36 mouse cellular contexts compared by ENCODE assay signal in genomic region chr11:58606177-58606919, GRCm38 (mm10). TPM values are rescaled to one million over a fixed set of nuclear protein-coding genes. Genes with fewer than 3 reads are reported as not detected.
DNase-seq lines count a peak whose midpoint lies in the region; ATAC-seq and TF ChIP-seq lines count a peak whose summit lies in the region.
"Had no signal": no experiment of that assay in that cellular context is flagged by ENCODE, and none has a peak within 500 bp of the region (broad histone marks: within the 10 kb centered on the region; RNA-seq: fewer than 3 reads in every experiment).

No protein-coding gene starts in this region.

- ATAC-seq in intestine, postnatal 0 days = peak; percentile 50; the same call in 1 of the 2 replicates
- ATAC-seq in intestine, embryonic 15.5 days = no peak
- 0 out of 2 replicates have a peak, but pooled peaks have one; percentile 38 for ATAC-seq in erythroid progenitor cell, adult 5-6 weeks (replicated peaks; ENCODE audit: low FRiP score, poor library complexity, severe bottlenecking)
- ATAC-seq in stomach, embryonic 14.5 days (ENCODE audit: insufficient number of reproducible peaks, insufficient read depth, low FRiP score, low read depth) = 0 out of 2 replicates have a peak, but pooled peaks have one; percentile 28
- ATAC-seq in stomach, postnatal 0 days (ENCODE audit: low FRiP score, low TSS enrichment) = peak; percentile 83
- no peak for ATAC-seq in CD4-positive, CD25-positive, alpha-beta regulatory T cell, adult 4 months
- no peak for ATAC-seq in monocyte, adult 5-6 weeks (replicated peaks; ENCODE audit: insufficient number of reproducible peaks, low FRiP score, low TSS enrichment, poor library complexity, severe bottlenecking)
- ATAC-seq: forebrain, embryonic 14.5 days; forebrain, postnatal 0 days; hindbrain, postnatal 0 days had no signal

- H3K9me3 ChIP-seq in intestine, postnatal 0 days (ENCODE audit: control insufficient read depth) = no peaks in the 10 kb centered on the region
- no peaks in the 10 kb centered on the region for H3K9me3 ChIP-seq in intestine, embryonic 15.5 days
- H3K9me3 ChIP-seq in stomach, embryonic 14.5 days (ENCODE audit: control insufficient read depth, low read depth, low read length) = no peaks in the 10 kb centered on the region
- H3K9me3 ChIP-seq in stomach, postnatal 0 days (ENCODE audit: control insufficient read depth, low read length) = no peaks in the 10 kb centered on the region
- H3K9me3 ChIP-seq: embryonic facial prominence, embryonic 10.5 days; embryonic facial prominence, embryonic 13.5 days; G1E; heart, embryonic 12.5 days; heart, embryonic 15.5 days had no signal

- no peak overlapping the region for H3K9ac ChIP-seq in intestine, postnatal 0 days (ENCODE audit: low read depth, low read length)
- no peak overlapping the region for H3K9ac ChIP-seq in intestine, embryonic 15.5 days
- H3K9ac ChIP-seq in stomach, embryonic 14.5 days (replicated peaks; ENCODE audit: low read depth, low read length) = no peak overlapping the region
- no peak overlapping the region for H3K9ac ChIP-seq in stomach, postnatal 0 days (ENCODE audit: low read length)
- H3K9ac ChIP-seq: embryonic facial prominence, embryonic 13.5 days; forebrain, postnatal 0 days; heart, embryonic 12.5 days; heart, embryonic 15.5 days; hindbrain, embryonic 14.5 days had no signal

- WGBS in intestine, postnatal 0 days = 78% methylated on average over 12 of the region's 12 CpGs
- 79% methylated on average over 12 of the region's 12 CpGs for WGBS in intestine, embryonic 15.5 days
- 82% methylated on average over 12 of the region's 12 CpGs for WGBS in stomach, embryonic 14.5 days
- 71% methylated on average over 12 of the region's 12 CpGs for WGBS in stomach, postnatal 0 days

- no peak overlapping the region for H3K27ac ChIP-seq in intestine, postnatal 0 days (ENCODE audit: low read depth, low read length)
- no peak overlapping the region for H3K27ac ChIP-seq in intestine, embryonic 15.5 days
- no peak overlapping the region for H3K27ac ChIP-seq in stomach, embryonic 14.5 days (ENCODE audit: low read length)
- H3K27ac ChIP-seq in stomach, postnatal 0 days (replicated peaks) = peak overlapping the region; percentile 70
- H3K27ac ChIP-seq: embryonic facial prominence, embryonic 10.5 days; embryonic facial prominence, embryonic 13.5 days; gastrocnemius, adult 2 months; heart, embryonic 15.5 days; hindbrain, embryonic 14.5 days; hindbrain, postnatal 0 days had no signal

- DNase-seq in stomach, postnatal 0 days (ENCODE audit: low spot score) = peak; percentile 72
- no peak for DNase-seq in heart, postnatal 10 days
- DNase-seq: adrenal gland, adult 2 months; adrenal gland, postnatal 25 days; cerebellum, adult 11-12 months; cerebellum, adult 8-10 months; cerebellum, postnatal 10 days; cerebellum, postnatal 36 days; embryo, embryonic 11 days; forebrain, postnatal 0 days; gastrocnemius, adult 2 months; gastrocnemius, postnatal 25 days; heart, adult 18-20 months; heart, postnatal 14 days; heart, postnatal 4 days had no signal

- no peak overlapping the region for H3K4me2 ChIP-seq in intestine, postnatal 0 days (replicated peaks; ENCODE audit: low read depth)
- no peak overlapping the region for H3K4me2 ChIP-seq in intestine, embryonic 15.5 days (replicated peaks)
- H3K4me2 ChIP-seq in stomach, embryonic 14.5 days (replicated peaks; ENCODE audit: low read depth, low read length) = no peak overlapping the region
- H3K4me2 ChIP-seq in stomach, postnatal 0 days (replicated peaks; ENCODE audit: low read depth) = no peak overlapping the region
- H3K4me2 ChIP-seq: embryonic facial prominence, embryonic 13.5 days; heart, embryonic 12.5 days; heart, embryonic 15.5 days; hindbrain, embryonic 14.5 days had no signal

- no peak overlapping the region for H3K4me3 ChIP-seq in intestine, postnatal 0 days (ENCODE audit: low read depth, low read length)
- no peak overlapping the region for H3K4me3 ChIP-seq in intestine, embryonic 15.5 days (replicated peaks)
- H3K4me3 ChIP-seq in stomach, embryonic 14.5 days (ENCODE audit: low read depth, low read length) = no peak overlapping the region
- no peak overlapping the region for H3K4me3 ChIP-seq in stomach, postnatal 0 days (ENCODE audit: low read depth, low read length)
- H3K4me3 ChIP-seq: embryonic facial prominence, embryonic 10.5 days; embryonic facial prominence, embryonic 13.5 days; gastrocnemius, adult 2 months; heart, embryonic 12.5 days; heart, embryonic 15.5 days had no signal

- no peaks in the 10 kb centered on the region for H3K4me1 ChIP-seq in intestine, postnatal 0 days (replicated peaks; ENCODE audit: control insufficient read depth, insufficient read depth, low read length)
- H3K4me1 ChIP-seq in intestine, embryonic 15.5 days (replicated peaks) = no peaks in the 10 kb centered on the region
- no peaks in the 10 kb centered on the region for H3K4me1 ChIP-seq in stomach, embryonic 14.5 days (ENCODE audit: control insufficient read depth, insufficient read depth, low read length)
- no peaks in the 10 kb centered on the region for H3K4me1 ChIP-seq in stomach, postnatal 0 days (replicated peaks; ENCODE audit: control insufficient read depth, insufficient read depth)
- H3K4me1 ChIP-seq: embryonic facial prominence, embryonic 13.5 days; heart, embryonic 12.5 days; heart, embryonic 15.5 days had no signal

- no peaks in the 10 kb centered on the region for H3K36me3 ChIP-seq in intestine, postnatal 0 days (ENCODE audit: control insufficient read depth, insufficient read depth)
- H3K36me3 ChIP-seq in intestine, embryonic 15.5 days = no peaks in the 10 kb centered on the region
- no peaks in the 10 kb centered on the region for H3K36me3 ChIP-seq in stomach, embryonic 14.5 days (ENCODE audit: control insufficient read depth, insufficient read depth, low read length)
- H3K36me3 ChIP-seq in stomach, postnatal 0 days (ENCODE audit: control insufficient read depth, insufficient read depth, low read length) = no peaks in the 10 kb centered on the region
- H3K36me3 ChIP-seq: embryonic facial prominence, embryonic 10.5 days; embryonic facial prominence, embryonic 13.5 days; G1E; heart, embryonic 12.5 days; heart, embryonic 15.5 days had no signal

- TF ChIP-seq CTCF in intestine, postnatal 0 days (IDR thresholded peaks at IDR 0.05; ENCODE audit: low read depth) = no peak
- TF ChIP-seq CTCF in stomach, postnatal 0 days (IDR thresholded peaks at IDR 0.05; ENCODE audit: low read depth) = no peak

- intact Hi-C loops in heart, postnatal 10 days (cut with DNase I) = no loop called here

- TF ChIP-seq EP300 in stomach, postnatal 0 days (optimal IDR thresholded peaks at IDR 0.05) = no peak

- H3K27me3 ChIP-seq in intestine, postnatal 0 days (replicated peaks; ENCODE audit: control insufficient read depth, insufficient read depth, low read length) = peaks cover 62% of the 10 kb centered on the region
- no peaks in the 10 kb centered on the region for H3K27me3 ChIP-seq in intestine, embryonic 15.5 days (replicated peaks)
- no peaks in the 10 kb centered on the region for H3K27me3 ChIP-seq in stomach, embryonic 14.5 days (ENCODE audit: control insufficient read depth, insufficient read depth, low read length)
- no peaks in the 10 kb centered on the region for H3K27me3 ChIP-seq in stomach, postnatal 0 days (ENCODE audit: control insufficient read depth, insufficient read depth, low read length)
- H3K27me3 ChIP-seq: embryonic facial prominence, embryonic 13.5 days; heart, embryonic 15.5 days had no signal

RNA-seq across cellular contexts. Expression of gene 2210407C18Rik, which starts 9.5 kb away (rescaled TPM):
- 24.5 and 49.3 TPM in 2 replicates for polyA plus RNA-seq in intestine, postnatal 0 days (2015; fragmentation: Nextera tagmentation; extraction: Ambion mirVana)
- polyA plus RNA-seq in intestine, embryonic 15.5 days (2015; fragmentation: Nextera tagmentation; extraction: Ambion mirVana) = 0.19 TPM in 1 of 2 replicates, not detected in the other
- not detected in 2 replicates for total RNA-seq in erythroid progenitor cell, adult 5-6 weeks (2015; ENCODE audit: low replicate concordance)
- total RNA-seq in erythroid progenitor cell, adult 5-6 weeks (2017; ENCODE audit: low replicate concordance) = not detected in 2 replicates
- 0.58 and 0.90 TPM in 2 replicates for polyA plus RNA-seq in stomach, embryonic 14.5 days (2014; fragmentation: Nextera tagmentation; extraction: Ambion mirVana)
- polyA plus RNA-seq in stomach, postnatal 0 days (2015; fragmentation: Nextera tagmentation; extraction: Ambion mirVana) = 1,000 and 1,066 TPM in 2 replicates
- not detected for polyA plus RNA-seq in CD4-positive, CD25-positive, alpha-beta regulatory T cell, adult 4 months (2017; shearing (Covaris generic))
- total RNA-seq in heart, postnatal 10 days (2021) = under 1 TPM; 0.52 to 0.79 TPM
- total RNA-seq in monocyte, adult 5-6 weeks (2017) = not detected in 3 replicates
- total RNA-seq: adrenal gland, adult 2 months; adrenal gland, postnatal 25 days; CH12.LX; forebrain, postnatal 0 days; G1E; gastrocnemius, postnatal 25 days; heart, postnatal 4 days; hindbrain, postnatal 0 days had no signal
- polyA plus RNA-seq: adrenal gland, adult 2 months; brain, embryonic 14.5 days; cortical plate, adult 2 months; embryonic facial prominence, embryonic 10.5 days; embryonic facial prominence, embryonic 13.5 days; forebrain, embryonic 11.5 days; forebrain, embryonic 14.5 days; forebrain, postnatal 0 days; frontal cortex, adult 2 months; G1E; gonadal fat pad, adult 2 months; heart, embryonic 12.5 days; heart, embryonic 15.5 days; hindbrain, embryonic 11.5 days; hindbrain, embryonic 14.5 days; hindbrain, postnatal 0 days had no signal

RNA-seq across cellular contexts. Expression of gene Olfr324, which starts 11.4 kb away (rescaled TPM):
- not detected in 2 replicates for polyA plus RNA-seq in intestine, postnatal 0 days (2015; fragmentation: Nextera tagmentation; extraction: Ambion mirVana)
- not detected in 2 replicates for polyA plus RNA-seq in intestine, embryonic 15.5 days (2015; fragmentation: Nextera tagmentation; extraction: Ambion mirVana)
- not detected in 2 replicates for total RNA-seq in erythroid progenitor cell, adult 5-6 weeks (2015; ENCODE audit: low replicate concordance)
- not detected in 2 replicates for total RNA-seq in erythroid progenitor cell, adult 5-6 weeks (2017; ENCODE audit: low replicate concordance)
- not detected in 2 replicates for polyA plus RNA-seq in stomach, embryonic 14.5 days (2014; fragmentation: Nextera tagmentation; extraction: Ambion mirVana)
- not detected in 2 replicates for polyA plus RNA-seq in stomach, postnatal 0 days (2015; fragmentation: Nextera tagmentation; extraction: Ambion mirVana)
- not detected for polyA plus RNA-seq in CD4-positive, CD25-positive, alpha-beta regulatory T cell, adult 4 months (2017; shearing (Covaris generic))
- total RNA-seq in heart, postnatal 10 days (2021) = not detected
- total RNA-seq in monocyte, adult 5-6 weeks (2017) = not detected in 3 replicates
- total RNA-seq: adrenal gland, adult 2 months; adrenal gland, postnatal 25 days; CH12.LX; forebrain, postnatal 0 days; gastrocnemius, adult 2 months; gastrocnemius, postnatal 25 days; heart, adult 18-20 months; heart, postnatal 14 days; heart, postnatal 4 days had no signal
- polyA plus RNA-seq: adrenal gland, adult 2 months; cortical plate, adult 2 months; embryonic facial prominence, embryonic 10.5 days; embryonic facial prominence, embryonic 13.5 days; forebrain, embryonic 11.5 days; forebrain, embryonic 14.5 days; G1E; gonadal fat pad, adult 2 months; heart, embryonic 12.5 days; heart, embryonic 15.5 days; hindbrain, embryonic 11.5 days; hindbrain, embryonic 14.5 days had no signal

RNA-seq across cellular contexts. Expression of gene Olfr323, which starts 24.0 kb away (rescaled TPM):
- polyA plus RNA-seq in intestine, postnatal 0 days (2015; fragmentation: Nextera tagmentation; extraction: Ambion mirVana) = not detected in 2 replicates
- not detected in 2 replicates for polyA plus RNA-seq in intestine, embryonic 15.5 days (2015; fragmentation: Nextera tagmentation; extraction: Ambion mirVana)
- not detected in 2 replicates for total RNA-seq in erythroid progenitor cell, adult 5-6 weeks (2015; ENCODE audit: low replicate concordance)
- not detected in 2 replicates for total RNA-seq in erythroid progenitor cell, adult 5-6 weeks (2017; ENCODE audit: low replicate concordance)
- polyA plus RNA-seq in stomach, embryonic 14.5 days (2014; fragmentation: Nextera tagmentation; extraction: Ambion mirVana) = not detected in 2 replicates
- 0.29 and 0.46 TPM in 2 replicates for polyA plus RNA-seq in stomach, postnatal 0 days (2015; fragmentation: Nextera tagmentation; extraction: Ambion mirVana)
- not detected for polyA plus RNA-seq in CD4-positive, CD25-positive, alpha-beta regulatory T cell, adult 4 months (2017; shearing (Covaris generic))
- total RNA-seq in heart, postnatal 10 days (2021) = not detected
- not detected in 3 replicates for total RNA-seq in monocyte, adult 5-6 weeks (2017)
- total RNA-seq: adrenal gland, adult 2 months; adrenal gland, postnatal 25 days; CH12.LX; forebrain, postnatal 0 days; gastrocnemius, adult 2 months; gastrocnemius, postnatal 25 days; heart, adult 18-20 months; heart, postnatal 14 days; heart, postnatal 4 days; hindbrain, postnatal 0 days had no signal
- polyA plus RNA-seq: adrenal gland, adult 2 months; brain, embryonic 14.5 days; cortical plate, adult 2 months; embryonic facial prominence, embryonic 10.5 days; embryonic facial prominence, embryonic 13.5 days; forebrain, embryonic 11.5 days; forebrain, embryonic 14.5 days; forebrain, postnatal 0 days; frontal cortex, adult 2 months; G1E; gonadal fat pad, adult 2 months; heart, embryonic 12.5 days; heart, embryonic 15.5 days; hindbrain, embryonic 11.5 days; hindbrain, embryonic 14.5 days; hindbrain, postnatal 0 days had no signal

RNA-seq across cellular contexts. Expression of gene Olfr325, which starts 28.8 kb away (rescaled TPM):
- not detected in 2 replicates for polyA plus RNA-seq in intestine, postnatal 0 days (2015; fragmentation: Nextera tagmentation; extraction: Ambion mirVana)
- polyA plus RNA-seq in intestine, embryonic 15.5 days (2015; fragmentation: Nextera tagmentation; extraction: Ambion mirVana) = not detected in 2 replicates
- not detected in 2 replicates for total RNA-seq in erythroid progenitor cell, adult 5-6 weeks (2015; ENCODE audit: low replicate concordance)
- total RNA-seq in erythroid progenitor cell, adult 5-6 weeks (2017; ENCODE audit: low replicate concordance) = not detected in 2 replicates
- polyA plus RNA-seq in stomach, embryonic 14.5 days (2014; fragmentation: Nextera tagmentation; extraction: Ambion mirVana) = not detected in 2 replicates
- not detected in 2 replicates for polyA plus RNA-seq in stomach, postnatal 0 days (2015; fragmentation: Nextera tagmentation; extraction: Ambion mirVana)
- not detected for polyA plus RNA-seq in CD4-positive, CD25-positive, alpha-beta regulatory T cell, adult 4 months (2017; shearing (Covaris generic))
- not detected for total RNA-seq in heart, postnatal 10 days (2021)
- total RNA-seq in monocyte, adult 5-6 weeks (2017) = not detected in 3 replicates
- total RNA-seq: adrenal gland, adult 2 months; adrenal gland, postnatal 25 days; CH12.LX; forebrain, postnatal 0 days; gastrocnemius, adult 2 months; gastrocnemius, postnatal 25 days; heart, adult 18-20 months; heart, postnatal 14 days; heart, postnatal 4 days; hindbrain, postnatal 0 days had no signal
- polyA plus RNA-seq: adrenal gland, adult 2 months; brain, embryonic 14.5 days; cortical plate, adult 2 months; embryonic facial prominence, embryonic 10.5 days; embryonic facial prominence, embryonic 13.5 days; forebrain, embryonic 11.5 days; forebrain, embryonic 14.5 days; forebrain, postnatal 0 days; frontal cortex, adult 2 months; G1E; gonadal fat pad, adult 2 months; heart, embryonic 12.5 days; heart, embryonic 15.5 days; hindbrain, embryonic 11.5 days; hindbrain, embryonic 14.5 days; hindbrain, postnatal 0 days had no signal

RNA-seq across cellular contexts. Expression of gene Trim58, which starts 33.9 kb away (rescaled TPM):
- not detected in 2 replicates for polyA plus RNA-seq in intestine, postnatal 0 days (2015; fragmentation: Nextera tagmentation; extraction: Ambion mirVana)
- 0.16 and 0.23 TPM in 2 replicates for polyA plus RNA-seq in intestine, embryonic 15.5 days (2015; fragmentation: Nextera tagmentation; extraction: Ambion mirVana)
- total RNA-seq in erythroid progenitor cell, adult 5-6 weeks (2015; ENCODE audit: low replicate concordance) = 56.9 and 65.4 TPM in 2 replicates
- 45.0 and 61.1 TPM in 2 replicates for total RNA-seq in erythroid progenitor cell, adult 5-6 weeks (2017; ENCODE audit: low replicate concordance)
- polyA plus RNA-seq in stomach, embryonic 14.5 days (2014; fragmentation: Nextera tagmentation; extraction: Ambion mirVana) = 0.14 TPM in 1 of 2 replicates, not detected in the other
- 1.5 and 1.9 TPM in 2 replicates for polyA plus RNA-seq in stomach, postnatal 0 days (2015; fragmentation: Nextera tagmentation; extraction: Ambion mirVana)
- polyA plus RNA-seq in CD4-positive, CD25-positive, alpha-beta regulatory T cell, adult 4 months (2017; shearing (Covaris generic)) = not detected
- under 1 TPM in 1 of 2 experiments, not detected in 1; 0.12 TPM for total RNA-seq in heart, postnatal 10 days (2021)
- not detected in 3 replicates for total RNA-seq in monocyte, adult 5-6 weeks (2017)
- total RNA-seq: adrenal gland, adult 2 months; adrenal gland, postnatal 25 days; CH12.LX; forebrain, postnatal 0 days; gastrocnemius, adult 2 months; gastrocnemius, postnatal 25 days; heart, adult 18-20 months had no signal
- polyA plus RNA-seq: adrenal gland, adult 2 months; forebrain, embryonic 14.5 days; G1E; gonadal fat pad, adult 2 months had no signal

Comparison
In these comparisons a context has a peak if more than half of its experiments do, and no peak if none do; other contexts are left out.
1. ATAC-seq: peak in intestine, postnatal 0 days (single experiment), erythroid progenitor cell, adult 5-6 weeks (single experiment), stomach, embryonic 14.5 days (single experiment) and stomach, postnatal 0 days (single experiment); none in intestine, embryonic 15.5 days (single experiment), CD4-positive, CD25-positive, alpha-beta regulatory T cell, adult 4 months (single experiment) and monocyte, adult 5-6 weeks (single experiment).
2. RNA of gene 2210407C18Rik, which starts 9.5 kb away (polyA plus RNA-seq): 1,000 to 1,066 TPM in stomach, postnatal 0 days; 24.5 to 49.3 TPM in intestine, postnatal 0 days, 0.58 to 0.90 TPM in stomach, embryonic 14.5 days, 0.19 TPM in intestine, embryonic 15.5 days and not detected in CD4-positive, CD25-positive, alpha-beta regulatory T cell, adult 4 months; every median in the first group is over 10 times any median in the second.